Mouse (Mus musculus) layer of hippocampus, adult 2 months (tissue): ENCODE data around the gene Nrsn1. TPM values are rescaled to one million over a fixed set of nuclear protein-coding genes. Genes with fewer than 3 reads are reported as not detected.
"Not testable (repeated sequence)": the region's sequence is repeated elsewhere in the genome, so short reads cannot be mapped to it uniquely, and the experiment has no call there.

Experiments
- DNase-seq, 2 experiments: peaks; one replicate each; pipeline ENCODE4 v3.0.0; 2022; ENCODE audit warnings: low spot score in 2 of 2
- H3K27ac ChIP-seq: fragments of 200-600 bp; 2 replicates; pipeline ENCODE4 v1.8.1; 2022
- H3K4me3 ChIP-seq: fragments of 200-600 bp; 2 replicates; pipeline ENCODE4 v1.8.1; 2022; ENCODE audit warnings: mild to moderate bottlenecking
- CTCF ChIP-seq: fragments of 200-600 bp; conservative IDR thresholded peaks from 2 replicates; pipeline ENCODE4 v1.8.1; 2022; ENCODE audit warnings: antibody characterized with exemption, mild to moderate bottlenecking, moderate library complexity
- long read RNA-seq, 2 experiments: library from polyadenylated mRNA; stranded (forward); transcript quantifications; one replicate each; pipeline ENCODE4 v2.0.0; 2021; ENCODE audit warnings: borderline mapping rate in 2 of 2
- total RNA-seq, 2 experiments: library from RNA; stranded (reverse); gene quantifications; 2 replicates each; pipeline ENCODE4 v1.2.3; 2021

Gene Nrsn1
- 100 to 1,000 TPM; 307 to 313 TPM for total RNA-seq
- long read RNA-seq, experiment 1, transcript Nrsn1-201 (4 exons, 2,222 nt), result major isoform, 450 of 487 reads
- long read RNA-seq, experiment 1, partial matches to known transcripts, result 7 of 487 reads
- long read RNA-seq, experiment 1, other reads (novel, unspliced or antisense), result 30 of 487 reads
- long read RNA-seq, experiment 2, transcript Nrsn1-201 (4 exons, 2,222 nt), result major isoform, 616 of 667 reads
- long read RNA-seq, experiment 2, partial matches to known transcripts, result 11 of 667 reads
- long read RNA-seq, experiment 2, other reads (novel, unspliced or antisense), result 40 of 667 reads

DNA sequence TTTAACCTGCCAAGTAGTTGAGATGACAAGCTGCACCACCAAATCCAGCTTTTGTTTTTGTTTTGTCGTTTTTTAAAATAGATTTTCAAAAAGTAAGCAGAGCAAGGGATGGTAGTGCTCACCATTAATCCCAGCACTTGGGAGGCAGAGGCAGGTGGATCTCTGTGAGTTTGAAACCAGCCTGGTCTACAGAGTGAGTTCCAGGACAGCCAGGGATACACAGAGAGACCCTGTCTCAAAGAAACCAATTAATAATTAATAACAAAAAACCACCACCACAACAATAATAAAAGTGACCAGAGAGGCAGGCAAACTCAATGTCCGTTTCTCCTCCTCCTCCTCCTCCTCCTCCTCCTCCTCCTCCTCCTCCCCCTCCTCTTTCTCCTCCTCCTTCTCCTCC, at the start of gene Nrsn1:
Nrsn1 (minus strand) TSS at position 101 of the 400 bp plus-strand sequence.
- not testable (repeated sequence) for DNase-seq
- H3K4me3 ChIP-seq, result peak within 1 kb of the TSS; percentile 59
- peak within 1 kb of the TSS; percentile 82 for H3K27ac ChIP-seq

DNA sequence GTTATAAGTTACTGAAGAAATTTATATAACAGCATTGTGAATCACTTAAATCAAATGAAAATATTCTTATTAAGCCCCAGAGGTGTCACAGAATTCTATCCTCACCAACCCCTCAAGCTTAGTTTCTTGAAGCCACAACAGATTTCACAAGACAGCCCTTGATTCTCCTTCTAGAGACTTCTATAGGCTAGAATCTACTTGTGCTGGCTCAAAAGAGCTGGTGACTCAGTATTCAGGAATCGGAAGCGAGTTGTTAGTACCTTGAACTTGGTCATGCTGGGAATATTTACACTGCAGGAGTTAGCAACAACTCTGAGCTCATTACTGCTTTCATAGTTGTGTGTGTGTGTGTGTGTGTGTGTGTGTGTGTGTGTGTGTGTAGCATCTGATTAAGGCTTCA, 41.8 kb upstream of the Nrsn1 start:
- H3K4me3 ChIP-seq, result no peak overlapping the region
- TF ChIP-seq CTCF, result no peak
- no peak overlapping the region for H3K27ac ChIP-seq
- no peak for DNase-seq

DNA sequence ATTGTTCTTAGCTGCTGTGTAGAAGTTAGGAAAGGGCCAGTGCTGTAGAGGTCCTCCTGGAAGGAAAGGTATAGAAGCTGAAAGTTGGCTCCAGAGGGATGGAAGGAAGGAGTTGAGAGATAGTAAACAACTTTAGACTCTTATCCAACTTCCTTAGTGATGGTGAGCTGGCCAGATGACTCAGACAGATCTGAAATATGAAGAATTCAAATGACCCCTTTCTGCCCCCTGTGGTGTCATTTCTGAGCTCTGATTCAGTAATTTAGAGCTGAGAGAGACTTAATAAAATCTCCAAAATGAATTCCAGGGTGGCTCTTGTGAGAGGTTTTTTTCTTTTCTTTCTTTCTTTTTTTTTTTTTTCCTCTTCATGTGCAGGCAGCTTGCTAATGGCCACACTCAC, 39.8 kb upstream of the Nrsn1 start:
- Histone ChIP-seq H3K27ac (no peak overlapping the region), H3K4me3 (no peak overlapping the region)
- no peak for TF ChIP-seq CTCF
- DNase-seq, result no peak

DNA sequence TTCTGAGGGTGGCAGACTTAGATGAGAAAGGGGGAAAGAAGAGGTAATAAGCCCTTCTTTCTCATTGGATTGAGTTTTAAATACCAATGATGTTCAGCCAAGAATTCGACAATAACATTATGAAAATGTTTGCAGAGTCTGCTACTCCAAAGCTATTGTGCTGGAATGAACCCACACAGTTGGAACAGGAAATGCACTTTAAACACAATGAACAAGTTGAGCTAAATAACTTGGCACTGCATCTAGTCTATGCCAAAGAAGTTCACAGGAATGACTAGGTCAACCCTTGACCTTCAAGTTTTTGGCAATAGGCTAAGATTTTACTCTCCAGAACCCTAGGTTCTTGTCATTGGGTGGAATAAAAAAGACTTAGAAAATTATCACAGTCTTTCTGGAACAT, 18.4 kb upstream of the Nrsn1 start:
- Histone ChIP-seq H3K4me3 (no peak overlapping the region), H3K27ac (peak overlapping the region; percentile 72)
- no peak for DNase-seq
- TF ChIP-seq CTCF, result no peak

DNA sequence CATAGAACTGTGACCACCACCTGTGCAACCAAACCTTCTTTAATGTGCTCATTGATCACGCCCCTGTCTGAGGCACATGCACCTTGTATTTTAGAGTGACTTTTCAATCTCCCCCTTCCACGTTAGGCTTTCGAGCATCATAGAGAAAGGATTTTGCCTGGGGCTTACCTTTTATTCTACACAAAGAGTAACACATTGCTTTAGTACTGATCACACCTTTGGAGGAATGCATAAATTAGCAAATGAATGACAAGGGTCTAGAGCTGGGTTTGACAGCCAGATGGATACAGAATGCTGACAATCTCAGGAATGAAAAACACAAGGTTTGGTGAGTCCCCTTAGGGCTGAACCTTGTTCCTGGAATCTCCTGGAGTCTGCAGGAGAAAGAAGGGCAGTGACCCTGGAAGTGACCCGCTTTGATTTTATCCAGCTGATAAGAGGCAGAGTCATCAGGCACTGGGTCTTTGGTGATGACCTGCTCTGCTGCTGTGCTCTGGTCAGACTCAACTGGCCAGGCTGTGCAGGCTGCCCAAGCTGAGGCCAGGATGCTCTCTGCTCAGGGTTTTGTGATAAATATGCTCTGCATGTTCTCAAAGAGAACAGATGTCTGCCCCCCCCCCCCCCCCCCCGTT, 4.7 kb upstream of the Nrsn1 start:
- Histone ChIP-seq H3K27ac (no peak overlapping the region), H3K4me3 (no peak overlapping the region)
- TF ChIP-seq CTCF, result no peak
- no peak for DNase-seq

DNA sequence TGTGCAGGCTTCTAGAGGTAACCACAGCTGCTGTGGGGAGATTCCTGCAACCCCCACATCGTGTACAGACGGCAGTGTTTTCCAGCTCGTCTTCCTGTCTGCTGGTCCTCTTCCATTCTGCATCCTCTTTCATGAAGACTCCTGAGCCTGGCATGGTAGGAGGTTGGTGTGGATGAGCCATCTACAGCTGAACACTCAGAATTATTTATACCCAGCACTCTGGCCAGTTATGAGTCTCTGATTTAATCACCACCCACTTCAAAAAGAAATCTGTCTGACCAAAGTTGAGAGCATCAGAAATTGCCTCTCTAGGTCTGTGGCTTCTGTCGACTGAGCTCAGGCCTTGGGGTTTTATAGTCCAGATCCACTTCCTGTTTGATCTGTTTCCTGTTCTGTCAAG, 1.9 kb upstream of the Nrsn1 start:
- H3K4me3 ChIP-seq, result no peak overlapping the region
- no peak for TF ChIP-seq CTCF
- no peak for DNase-seq
- H3K27ac ChIP-seq, result no peak overlapping the region

DNA sequence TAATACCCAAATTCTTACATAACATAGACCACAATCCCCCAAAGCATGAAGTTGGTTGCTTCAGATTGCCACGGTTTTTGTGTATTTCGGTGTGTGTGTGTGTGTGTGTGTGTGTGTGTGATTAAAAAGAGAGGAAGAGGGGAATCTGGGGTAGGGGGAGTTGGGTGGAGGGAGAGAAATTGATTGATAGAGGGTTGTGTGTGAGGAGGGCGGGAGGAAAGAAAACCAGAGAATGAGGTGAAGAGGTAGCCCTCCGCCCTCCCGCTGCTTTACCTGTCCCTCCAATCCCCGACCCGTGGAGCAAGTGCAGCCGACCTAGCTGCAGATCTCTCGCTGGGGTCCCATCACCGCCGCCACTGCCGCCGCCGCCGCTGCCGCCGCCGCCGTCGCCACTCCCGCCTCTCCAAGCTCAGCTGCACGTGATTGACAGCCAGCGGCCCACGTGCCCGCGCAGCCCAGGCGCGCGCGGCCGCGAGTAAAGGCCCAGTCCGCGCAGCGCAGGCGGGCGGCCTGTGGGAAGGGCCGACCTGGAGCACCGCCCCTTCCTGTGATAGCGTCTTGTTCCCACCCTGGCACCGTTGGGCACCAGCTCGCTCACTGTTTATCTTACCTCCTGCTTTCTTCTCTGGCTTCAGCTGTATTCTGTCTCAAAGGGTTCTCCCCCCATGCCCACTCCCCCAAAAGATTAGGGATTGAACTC, 583 bp downstream of the Nrsn1 start:
- peak overlapping the region; percentile 59 for H3K4me3 ChIP-seq
- peak overlapping the region; percentile 82 for H3K27ac ChIP-seq
- peak; percentile 65 to 72 for DNase-seq
- TF ChIP-seq CTCF, result no peak

DNA sequence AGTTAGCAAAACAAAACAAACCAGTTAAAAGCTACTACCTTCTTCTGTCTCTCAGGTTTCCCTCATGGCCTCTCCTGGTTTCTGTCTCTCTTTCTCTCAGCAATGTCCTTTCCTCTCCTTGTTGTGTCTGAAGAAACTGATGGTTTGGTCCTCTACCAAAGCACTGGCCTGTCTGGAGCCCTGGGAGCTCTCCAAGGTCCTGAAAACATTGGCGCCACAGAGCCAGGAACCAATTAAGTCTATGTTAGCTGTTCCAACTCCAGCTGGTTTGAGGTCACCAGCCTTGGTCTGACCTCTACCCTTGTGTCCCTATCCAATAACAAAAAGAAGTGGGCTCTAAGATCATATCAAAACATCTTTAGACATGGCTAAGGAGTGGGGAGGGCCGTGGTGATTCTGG, 1.3 kb downstream of the Nrsn1 start:
- no peak for TF ChIP-seq CTCF
- Histone ChIP-seq H3K4me3 (peak overlapping the region; percentile 59), H3K27ac (peak overlapping the region; percentile 82)
- no peak for DNase-seq

DNA sequence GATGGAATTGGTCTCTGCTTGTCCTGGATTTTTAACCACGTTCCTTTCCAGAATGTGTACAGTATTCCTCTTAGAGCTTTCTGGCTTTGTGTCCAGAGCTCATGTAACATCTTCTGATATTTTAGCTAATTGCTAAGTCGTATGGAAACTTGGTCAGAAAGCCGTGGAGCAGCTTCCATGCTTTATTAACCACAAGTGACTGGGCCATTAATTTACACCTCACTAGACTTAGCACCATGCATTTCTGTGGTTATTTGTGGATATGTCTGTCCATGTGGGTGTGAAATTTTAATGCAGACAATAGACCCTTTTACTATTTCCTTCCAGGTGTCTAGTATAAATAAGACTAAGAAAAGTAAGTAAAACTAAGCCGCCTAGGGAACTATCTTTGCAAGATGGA, 7.6 kb downstream of the Nrsn1 start:
- H3K27ac ChIP-seq, result no peak overlapping the region
- no peak for DNase-seq
- H3K4me3 ChIP-seq, result no peak overlapping the region
- TF ChIP-seq CTCF, result no peak

DNA sequence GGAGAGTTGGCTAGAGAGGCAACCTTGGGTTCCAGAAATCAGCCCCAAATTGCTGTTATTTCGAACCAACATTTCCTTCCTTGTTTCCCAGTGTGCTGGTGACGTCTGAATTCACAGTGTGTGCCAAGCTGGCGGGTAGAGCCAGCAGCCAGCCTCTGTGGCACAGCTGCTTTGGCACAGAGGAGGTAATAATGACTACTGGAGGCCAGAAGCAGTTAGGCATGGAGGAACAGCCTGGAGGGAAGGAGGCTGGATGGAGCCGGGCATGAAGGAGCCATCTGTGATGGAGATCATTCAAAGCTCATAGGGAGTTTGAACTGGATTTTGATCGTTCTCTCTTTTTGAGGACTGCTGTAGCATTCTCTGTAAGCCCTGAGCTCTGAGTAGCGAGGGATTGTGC, 12.7 kb downstream of the Nrsn1 start:
- DNase-seq, result no peak
- H3K4me3 ChIP-seq, result no peak overlapping the region
- no peak overlapping the region for H3K27ac ChIP-seq
- no peak for TF ChIP-seq CTCF

DNA sequence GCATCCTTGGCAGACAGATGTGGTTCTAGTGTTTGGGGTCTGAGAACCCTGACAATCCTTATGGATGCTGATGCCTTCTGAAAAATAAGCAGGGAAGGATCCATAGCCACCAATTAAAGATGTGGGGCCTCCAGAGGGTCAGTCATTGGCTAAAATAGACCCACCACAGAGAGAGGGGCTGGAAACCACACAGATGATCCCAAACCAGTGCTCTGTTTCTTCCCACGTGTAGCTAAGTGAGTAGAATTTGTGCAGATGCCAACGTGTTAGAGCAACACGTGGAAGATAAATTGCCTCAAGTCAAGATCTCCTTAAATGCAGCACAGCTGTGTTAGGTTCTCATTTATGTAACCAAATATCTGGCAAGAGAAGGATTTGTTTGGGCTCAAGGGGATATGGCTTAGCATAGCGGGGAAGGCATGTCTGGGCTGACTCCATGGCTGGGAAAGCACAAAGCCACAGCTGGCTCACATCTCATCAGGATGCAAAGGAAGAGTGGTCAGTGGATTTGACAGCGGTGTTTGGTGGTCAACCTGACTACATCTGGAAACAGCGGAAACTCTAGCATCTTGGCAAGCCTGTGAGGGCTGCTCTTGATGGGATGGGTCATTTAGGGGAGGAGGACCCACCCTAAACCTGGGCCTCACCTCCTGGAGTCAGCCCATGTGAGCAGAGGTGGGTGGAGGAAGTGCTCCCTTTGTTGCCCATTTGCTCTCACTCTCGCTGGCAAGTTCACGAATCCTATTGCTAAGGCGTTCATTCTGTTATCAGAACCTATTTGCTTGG, 15.6 kb downstream of the Nrsn1 start:
- no peak overlapping the region for H3K27ac ChIP-seq
- TF ChIP-seq CTCF, result no peak
- no peak for DNase-seq
- H3K4me3 ChIP-seq, result no peak overlapping the region

DNA sequence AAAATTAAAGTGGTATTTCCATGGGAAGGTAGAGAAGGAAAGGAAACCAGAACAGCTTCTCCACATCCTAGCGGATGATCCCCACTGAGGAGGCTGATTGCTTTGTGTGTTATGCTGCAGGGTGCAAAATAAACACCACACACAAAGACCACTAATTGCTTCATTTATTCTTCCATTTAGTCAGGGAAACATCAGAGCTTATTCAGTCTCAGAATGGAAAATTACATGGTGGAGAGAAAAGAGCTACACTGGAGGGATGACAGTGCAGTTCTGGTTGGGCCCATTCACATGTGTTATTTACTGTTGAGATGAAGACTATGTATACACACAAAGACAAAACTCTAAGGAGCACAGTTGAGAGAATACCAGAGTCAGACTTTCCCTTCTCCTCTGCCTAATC, 18.4 kb downstream of the Nrsn1 start:
- Histone ChIP-seq H3K27ac (peak overlapping the region; percentile 25; the same call in 1 of the 2 replicates), H3K4me3 (no peak overlapping the region)
- no peak for DNase-seq
- no peak for TF ChIP-seq CTCF
